Mouse (Mus musculus) erythroblast, adult 5-6 weeks (primary cell): ENCODE data around the gene Mak. TPM values are rescaled to one million over a fixed set of nuclear protein-coding genes. Genes with fewer than 3 reads are reported as not detected.
"Not testable (repeated sequence)": the region's sequence is repeated elsewhere in the genome, so short reads cannot be mapped to it uniquely, and the experiment has no call there.

Experiments
- ATAC-seq: replicated peaks from 2 replicates; pipeline ENCODE4 v1.8.0; 2016; ENCODE audit warnings: moderate number of reproducible peaks, mild to moderate bottlenecking, moderate TSS enrichment, inconsistent platforms; ENCODE audit not compliant: poor library complexity, low FRiP score, severe bottlenecking
- total RNA-seq, 2 experiments: library from RNA; stranded (forward) in 1 of 2; stranded (reverse) in 1 of 2; fragments of 150-400 nt in 1 of 2; fragments of 200-764, 138-1000 nt in 1 of 2; gene quantifications; 2 replicates each; pipeline versions ENCODE4 v1.2.3 to v1.2.4; 2015 to 2017; ENCODE audit warnings: low replicate concordance in 2 of 2

Gene Mak
- total RNA-seq, 2 experiments from 2014 or later, result not detected

- no peak for ATAC-seq
These were observed 73.3 kb downstream of the Mak start for GRCm38 (mm10) chr13:41006244-41006643.

- ATAC-seq, result no peak
These were observed 77.5 kb downstream of the Mak start for GRCm38 (mm10) chr13:41002001-41002400.

GRCm38 (mm10) chr13:41000926-41001639, 78.4 kb downstream of the Mak start, which contains the start of gene Pak1ip1:
Gene Pak1ip1, plus strand, starts transcription at chr13:41001023.
- ATAC-seq, result peak; percentile 98

DNA sequence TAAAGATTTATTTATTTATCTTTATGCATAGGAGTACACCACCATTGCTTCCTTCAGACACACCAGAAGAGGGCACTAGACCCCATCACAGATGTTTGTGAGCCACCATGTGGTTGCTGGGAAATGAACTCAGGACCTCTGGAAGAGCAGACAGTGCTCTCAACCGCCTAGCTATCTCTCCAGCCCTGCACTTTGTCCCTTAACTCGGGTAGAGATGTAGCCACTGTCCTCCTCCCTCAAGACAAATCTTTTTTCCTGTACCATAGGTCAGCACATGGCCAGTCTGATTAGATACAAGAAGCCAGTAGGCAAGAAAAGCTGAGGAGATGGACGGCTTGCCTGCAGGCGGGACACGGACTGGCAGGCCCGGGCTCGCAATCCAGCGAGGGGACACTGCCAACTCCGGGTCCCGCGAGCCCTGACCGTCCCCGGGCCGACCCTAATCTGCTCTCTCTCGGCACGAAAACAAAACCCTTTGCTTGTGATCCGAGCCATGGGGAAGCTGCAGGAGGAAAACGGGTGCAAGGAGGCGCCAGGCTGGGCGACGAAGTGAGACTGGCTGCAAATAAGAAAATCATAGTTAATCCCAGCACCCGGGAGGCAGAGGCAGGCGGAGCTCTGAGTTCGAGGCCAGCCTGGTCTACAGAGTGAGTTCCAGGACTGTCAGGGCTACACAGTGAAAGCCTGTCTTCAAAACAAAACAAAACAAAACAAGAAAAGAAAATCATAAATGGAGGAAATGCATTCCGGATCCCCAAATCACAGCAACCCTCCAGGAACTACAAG, 79.2 kb downstream of the Mak start:
- ATAC-seq, result no peak

- ATAC-seq, result not testable (repeated sequence)
These were observed 81.0 kb downstream of the Mak start for GRCm38 (mm10) chr13:40998537-40998936.

DNA sequence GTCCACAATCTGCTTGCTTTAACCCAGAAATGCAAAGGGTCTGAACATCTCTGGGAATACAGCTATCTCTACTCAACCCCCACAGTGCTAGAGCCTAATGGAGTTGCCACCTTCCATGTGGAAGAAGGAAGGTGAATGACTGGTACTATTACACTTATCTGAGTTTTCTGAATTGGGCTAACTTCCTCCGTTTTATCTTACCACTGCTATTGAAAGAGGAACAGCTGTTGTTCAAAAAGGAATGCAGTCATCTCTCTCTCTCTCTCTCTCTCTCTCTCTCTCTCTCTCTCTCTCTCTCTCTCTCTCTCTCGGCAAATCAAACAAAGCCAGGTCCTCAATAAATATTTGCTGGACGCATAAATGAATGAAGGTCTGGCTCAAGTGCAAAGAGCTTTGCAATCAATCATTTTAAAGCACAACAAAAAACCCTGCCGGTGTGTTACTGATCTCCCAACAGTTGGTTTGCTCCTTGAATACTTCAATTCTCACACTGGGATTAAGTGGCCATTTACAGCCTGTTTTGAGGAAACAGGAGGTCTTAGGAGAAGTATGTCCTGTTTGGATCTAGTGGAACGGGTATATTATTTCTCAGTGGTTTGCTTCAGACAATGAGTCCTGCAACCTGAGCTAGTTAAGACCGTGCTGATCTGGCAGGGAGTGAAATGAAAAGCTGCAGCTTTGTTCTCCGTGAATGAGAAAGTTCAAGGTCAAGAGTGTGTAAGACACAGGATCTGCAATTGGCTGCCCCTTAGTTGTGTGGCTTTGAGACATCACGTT, 84.8 kb downstream of the Mak start:
- no peak for ATAC-seq

DNA sequence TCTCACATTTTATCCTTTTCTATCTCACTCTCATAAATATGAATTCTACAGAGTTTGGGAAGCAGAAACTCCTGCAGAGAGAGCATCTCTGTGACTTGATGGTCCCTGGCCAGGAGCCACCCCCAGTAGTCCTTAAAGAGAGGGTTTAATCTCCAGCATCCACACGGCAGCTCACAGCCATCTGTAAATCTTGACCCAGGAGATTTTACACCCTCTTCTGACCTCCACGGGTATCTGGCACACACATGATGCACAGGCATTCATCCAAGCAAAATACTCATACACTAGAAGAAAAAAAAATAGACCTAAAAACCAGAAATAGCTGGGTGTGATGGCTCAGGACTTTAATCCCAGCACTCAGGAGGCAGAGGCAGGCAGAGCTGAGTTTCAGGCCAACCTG, 91.1 kb downstream of the Mak start:
- ATAC-seq, result peak; percentile 86

DNA sequence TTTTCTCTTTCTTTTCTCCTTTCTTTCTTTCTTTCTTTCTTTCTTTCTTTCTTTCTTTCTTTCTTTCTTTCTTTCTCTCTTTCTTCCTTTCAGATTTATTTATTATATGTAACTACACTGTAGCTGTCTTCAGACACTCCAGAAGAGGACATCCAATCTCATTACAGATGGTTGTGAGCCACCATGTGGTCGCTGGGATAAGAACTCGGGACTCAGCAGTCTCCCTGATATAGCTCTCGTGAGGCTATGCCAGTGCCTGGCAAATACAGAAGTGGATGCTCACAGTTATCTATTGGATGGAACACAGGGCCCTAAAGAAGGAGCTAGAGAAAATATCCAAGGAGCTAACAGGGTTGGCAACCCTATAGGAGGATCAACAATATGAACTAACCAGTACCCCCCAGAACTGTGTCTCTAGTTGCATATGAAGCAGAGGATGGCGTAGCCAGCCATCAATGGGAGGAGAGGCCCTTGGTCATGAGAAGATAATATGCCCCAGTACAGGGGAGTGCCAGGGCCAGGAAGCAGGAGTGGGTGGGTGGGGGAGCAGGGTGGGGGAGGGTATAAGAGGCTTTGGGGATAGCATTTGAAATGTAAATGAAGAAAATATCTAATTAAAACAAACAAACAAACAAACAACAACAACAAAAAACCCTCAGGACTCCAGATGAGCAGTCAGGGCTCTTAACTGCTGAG, 91.8 kb downstream of the Mak start:
- ATAC-seq, result peak; percentile 69; the same call in 1 of the 2 replicates

- ATAC-seq, result 0 out of 2 replicates have a peak, but pooled peaks have one; percentile 44
These were observed 93.4 kb downstream of the Mak start for GRCm38 (mm10) chr13:40986081-40986480.

- ATAC-seq, result no peak
These were observed 96.7 kb downstream of the Mak start for GRCm38 (mm10) chr13:40982759-40983158.

- no peak for ATAC-seq
These were observed 100.2 kb downstream of the Mak start for GRCm38 (mm10) chr13:40979321-40979720.

DNA sequence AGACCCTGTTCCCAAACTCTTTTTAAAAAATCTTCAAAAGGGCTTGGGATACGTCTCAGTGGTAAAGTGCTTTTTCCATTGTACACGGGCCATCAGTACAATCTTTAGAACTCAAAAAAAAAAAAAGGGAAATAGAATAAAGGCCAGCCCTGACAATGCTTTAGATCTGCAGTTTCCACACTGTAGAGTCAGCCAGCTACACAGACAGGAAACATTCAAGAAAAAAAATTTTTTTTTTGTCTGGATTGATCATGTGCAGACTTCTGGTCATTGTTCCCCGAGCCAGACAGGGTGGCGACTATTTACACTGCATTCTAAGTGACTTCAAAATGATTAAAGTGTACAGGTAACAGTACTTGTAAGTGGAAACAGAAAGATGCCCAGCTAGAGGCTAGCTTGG, 100.9 kb downstream of the Mak start:
- ATAC-seq, result no peak

DNA sequence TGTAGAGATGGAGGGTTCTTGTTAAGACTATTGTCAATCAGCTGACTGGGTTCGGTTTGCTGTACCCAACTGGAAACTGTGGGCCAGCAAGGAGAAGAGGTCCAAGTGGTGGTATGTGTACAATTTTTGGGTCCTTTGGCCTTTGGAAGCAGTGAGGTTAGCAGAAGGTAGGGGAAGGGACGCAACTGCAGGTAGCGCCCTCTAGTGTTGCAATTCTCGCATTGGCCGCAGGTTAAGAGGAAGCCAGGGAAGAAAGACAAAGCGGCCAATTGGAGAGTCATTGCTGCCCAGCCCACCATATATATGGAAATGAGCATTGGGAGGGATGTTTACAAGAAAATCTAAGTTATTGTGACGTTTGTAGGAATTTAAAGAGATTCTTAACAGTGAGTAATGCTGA, 101.9 kb downstream of the Mak start:
- peak; percentile 76 for ATAC-seq

Other genes starting within 250 kb of the Mak start
- gene Gcnt2, start 220.0 kb downstream of the Mak start, total RNA-seq (2015; ENCODE audit: low replicate concordance), result 8.6 and 9.4 TPM in 2 replicates
- gene Gcnt2, start 220.0 kb downstream of the Mak start, total RNA-seq (2017; ENCODE audit: low replicate concordance), result 2.2 and 5.7 TPM in 2 replicates
- 25.0 and 33.0 TPM in 2 replicates for gene Pak1ip1, start 78.7 kb downstream of the Mak start, total RNA-seq (2015; ENCODE audit: low replicate concordance)
- gene Pak1ip1, start 78.7 kb downstream of the Mak start, total RNA-seq (2017; ENCODE audit: low replicate concordance), result 45.7 and 54.3 TPM in 2 replicates
- gene Tmem14c, start 63.4 kb downstream of the Mak start, total RNA-seq (2015; ENCODE audit: low replicate concordance), result 130 and 145 TPM in 2 replicates
- 156 and 258 TPM in 2 replicates for gene Tmem14c, start 63.4 kb downstream of the Mak start, total RNA-seq (2017; ENCODE audit: low replicate concordance)
- not detected in 2 replicates for gene Gcm2, start 31.3 kb upstream of the Mak start, total RNA-seq (2015; ENCODE audit: low replicate concordance)
- gene Gcm2, start 31.3 kb upstream of the Mak start, total RNA-seq (2017; ENCODE audit: low replicate concordance), result not detected in 2 replicates
- not detected in 2 replicates for gene Sycp2l, start 34.6 kb upstream of the Mak start, total RNA-seq (2015; ENCODE audit: low replicate concordance)
- gene Sycp2l, start 34.6 kb upstream of the Mak start, total RNA-seq (2017; ENCODE audit: low replicate concordance), result not detected in 2 replicates
- not detected in 2 replicates for gene Elovl2, start 140.7 kb upstream of the Mak start, total RNA-seq (2015; ENCODE audit: low replicate concordance)
- not detected in 2 replicates for gene Elovl2, start 140.7 kb upstream of the Mak start, total RNA-seq (2017; ENCODE audit: low replicate concordance)
- 3.1 and 5.6 TPM in 2 replicates for gene Smim13, start 170.1 kb upstream of the Mak start, total RNA-seq (2015; ENCODE audit: low replicate concordance)
- gene Smim13, start 170.1 kb upstream of the Mak start, total RNA-seq (2017; ENCODE audit: low replicate concordance), result 3.8 and 4.5 TPM in 2 replicates
- gene Gm17364, start 194.3 kb upstream of the Mak start, total RNA-seq (2015; ENCODE audit: low replicate concordance), result not detected in 2 replicates
- not detected in 2 replicates for gene Gm17364, start 194.3 kb upstream of the Mak start, total RNA-seq (2017; ENCODE audit: low replicate concordance)